In genomic region chr3:144561511-144562250, GRCm38 (mm10) we compare ENCODE assay signal across 9 mouse cellular contexts. TPM values are rescaled to one million over a fixed set of nuclear protein-coding genes. Genes with fewer than 3 reads are reported as not detected.
A peak's percentile ranks its signal among the peaks of the same experiment; 100 is the strongest.
DNase-seq lines count a peak whose midpoint lies in the region; ATAC-seq and TF ChIP-seq lines count a peak whose summit lies in the region.
"Had no signal": no experiment of that assay in that cellular context is flagged by ENCODE, and none has a peak within 500 bp of the region (broad histone marks: within the 10 kb centered on the region; RNA-seq: fewer than 3 reads in every experiment).

No protein-coding gene starts in this region.

- 56% methylated on average over 22 of the region's 22 CpGs for WGBS in cerebellum, adult 2 months
- 63% methylated on average over 22 of the region's 22 CpGs for WGBS in forebrain, postnatal 0 days
- WGBS in lung, embryonic 14.5 days, result 49% methylated on average over 22 of the region's 22 CpGs
- WGBS in intestine, postnatal 0 days, result 74% methylated on average over 22 of the region's 22 CpGs

- peak; percentile 19; the same call in 1 of the 2 replicates for ATAC-seq in forebrain, postnatal 0 days
- ATAC-seq in lung, embryonic 14.5 days (ENCODE audit: insufficient read depth), result peak; percentile 61; the same call in 1 of the 2 replicates
- ATAC-seq in intestine, postnatal 0 days, result no peak

- H3K4me1 ChIP-seq in cerebellum, adult 2 months (ENCODE audit: control insufficient read depth, insufficient read depth, low read length), result peaks cover 3% of the 10 kb centered on the region; the same call in 1 of the 2 replicates
- H3K4me1 ChIP-seq in forebrain, postnatal 0 days (ENCODE audit: insufficient read depth), result peaks cover 12% of the 10 kb centered on the region
- peaks cover 3% of the 10 kb centered on the region; the same call in 1 of the 2 replicates for H3K4me1 ChIP-seq in lung, embryonic 14.5 days (ENCODE audit: insufficient read depth)
- H3K4me1 ChIP-seq in intestine, postnatal 0 days (replicated peaks; ENCODE audit: control insufficient read depth, insufficient read depth, low read length), result 0 out of 2 replicates have a peak, but pooled peaks cover 9% of the 10 kb centered on the region

- TF ChIP-seq POLR2A in cerebellum, adult 2 months (IDR thresholded peaks at IDR 0.05; ENCODE audit: borderline replicate concordance, insufficient read depth, low read length), result no peak

- no peak for TF ChIP-seq CTCF in cerebellum, adult 2 months (IDR thresholded peaks at IDR 0.05; ENCODE audit: borderline replicate concordance, insufficient read depth, low read depth, low read length)
- no peak for TF ChIP-seq CTCF in forebrain, postnatal 0 days (IDR thresholded peaks at IDR 0.05; ENCODE audit: low read depth)
- TF ChIP-seq CTCF in lung, embryonic 14.5 days (IDR thresholded peaks at IDR 0.05; ENCODE audit: low read depth), result no peak
- TF ChIP-seq CTCF in intestine, postnatal 0 days (IDR thresholded peaks at IDR 0.05; ENCODE audit: low read depth), result no peak

- no peaks in the 10 kb centered on the region for H3K36me3 ChIP-seq in forebrain, postnatal 0 days (ENCODE audit: insufficient read depth)
- no peaks in the 10 kb centered on the region for H3K36me3 ChIP-seq in lung, embryonic 14.5 days (ENCODE audit: insufficient read depth)
- H3K36me3 ChIP-seq in intestine, postnatal 0 days (ENCODE audit: control insufficient read depth, insufficient read depth), result no peaks in the 10 kb centered on the region
- H3K36me3 ChIP-seq: embryonic facial prominence, embryonic 15.5 days had no signal

- no peak overlapping the region for H3K4me3 ChIP-seq in cerebellum, adult 2 months (replicated peaks; ENCODE audit: insufficient read depth, low read depth, low read length)
- H3K4me3 ChIP-seq in forebrain, postnatal 0 days (ENCODE audit: low read depth, low read length), result no peak overlapping the region
- H3K4me3 ChIP-seq in lung, embryonic 14.5 days (ENCODE audit: low read depth, low read length), result no peak overlapping the region
- no peak overlapping the region for H3K4me3 ChIP-seq in intestine, postnatal 0 days (ENCODE audit: low read depth, low read length)
- H3K4me3 ChIP-seq: embryonic facial prominence, embryonic 15.5 days had no signal

- no peak overlapping the region for H3K9ac ChIP-seq in forebrain, postnatal 0 days
- no peak overlapping the region for H3K9ac ChIP-seq in lung, embryonic 14.5 days
- no peak overlapping the region for H3K9ac ChIP-seq in intestine, postnatal 0 days (ENCODE audit: low read depth, low read length)
- H3K9ac ChIP-seq: embryonic facial prominence, embryonic 15.5 days had no signal

- peak; percentile 14 to 36 for DNase-seq in cerebellum, adult 2 months
- DNase-seq in cerebellum, adult 11 months, result no peak
- peak; percentile 61 for DNase-seq in 416B (ENCODE audit: low read depth)
- no peak for DNase-seq in forebrain, postnatal 0 days
- DNase-seq in lung, embryonic 14.5 days, result no peak
- DNase-seq in kidney, adult 11 months, result no peak
- no peak for DNase-seq in embryo, embryonic 10.5 days (ENCODE audit: low spot score)

- no peak overlapping the region for H3K4me2 ChIP-seq in forebrain, postnatal 0 days (ENCODE audit: low read depth)
- H3K4me2 ChIP-seq in lung, embryonic 14.5 days, result peak overlapping the region; percentile 34
- no peak overlapping the region for H3K4me2 ChIP-seq in intestine, postnatal 0 days (replicated peaks; ENCODE audit: low read depth)
- H3K4me2 ChIP-seq: embryonic facial prominence, embryonic 15.5 days had no signal

- no peak overlapping the region for H3K27ac ChIP-seq in cerebellum, adult 2 months (ENCODE audit: insufficient read depth, low read length)
- no peak overlapping the region for H3K27ac ChIP-seq in forebrain, postnatal 0 days (ENCODE audit: low read depth, low read length)
- no peak overlapping the region for H3K27ac ChIP-seq in lung, embryonic 14.5 days (ENCODE audit: low read depth)
- H3K27ac ChIP-seq in intestine, postnatal 0 days (ENCODE audit: low read depth, low read length), result no peak overlapping the region
- H3K27ac ChIP-seq: embryonic facial prominence, embryonic 15.5 days had no signal

- H3K27me3 ChIP-seq in cerebellum, adult 2 months (ENCODE audit: control insufficient read depth, insufficient read depth, low read length), result no peaks in the 10 kb centered on the region
- H3K27me3 ChIP-seq in forebrain, postnatal 0 days (ENCODE audit: insufficient read depth, low read length), result no peaks in the 10 kb centered on the region
- H3K27me3 ChIP-seq in lung, embryonic 14.5 days (ENCODE audit: insufficient read depth, low read length), result no peaks in the 10 kb centered on the region
- no peaks in the 10 kb centered on the region for H3K27me3 ChIP-seq in intestine, postnatal 0 days (replicated peaks; ENCODE audit: control insufficient read depth, insufficient read depth, low read length)
- H3K27me3 ChIP-seq: embryonic facial prominence, embryonic 15.5 days had no signal

- H3K9me3 ChIP-seq in forebrain, postnatal 0 days (ENCODE audit: low read length), result no peaks in the 10 kb centered on the region
- H3K9me3 ChIP-seq in lung, embryonic 14.5 days (ENCODE audit: low read depth, low read length), result no peaks in the 10 kb centered on the region
- H3K9me3 ChIP-seq in intestine, postnatal 0 days (ENCODE audit: control insufficient read depth), result no peaks in the 10 kb centered on the region
- H3K9me3 ChIP-seq: embryonic facial prominence, embryonic 15.5 days had no signal

RNA-seq across cellular contexts. Expression of gene Hs2st1, which starts 8.3 kb away (rescaled TPM):
- polyA plus RNA-seq in cerebellum, adult 2 months (2012; rRNA removed), result 15.2 and 15.4 TPM in 2 replicates
- 47.1 and 57.7 TPM in 2 replicates for total RNA-seq in forebrain, postnatal 0 days (2014; rRNA removed)
- 9.9 and 14.1 TPM in 2 replicates for polyA plus RNA-seq in forebrain, postnatal 0 days (2015; fragmentation: Nextera tagmentation; extraction: Ambion mirVana)
- 11.9 and 13.3 TPM in 2 replicates for polyA plus RNA-seq in lung, embryonic 14.5 days (2014; fragmentation: Nextera tagmentation; extraction: Ambion mirVana)
- 6.1 and 6.9 TPM in 2 replicates for polyA plus RNA-seq in intestine, postnatal 0 days (2015; fragmentation: Nextera tagmentation; extraction: Ambion mirVana)

RNA-seq across cellular contexts. Expression of gene Selenof, which starts 8.4 kb away (rescaled TPM):
- 285 and 301 TPM in 2 replicates for polyA plus RNA-seq in cerebellum, adult 2 months (2012; rRNA removed)
- total RNA-seq in forebrain, postnatal 0 days (2014; rRNA removed), result 347 and 486 TPM in 2 replicates
- polyA plus RNA-seq in forebrain, postnatal 0 days (2015; fragmentation: Nextera tagmentation; extraction: Ambion mirVana), result 660 and 719 TPM in 2 replicates
- 497 and 531 TPM in 2 replicates for polyA plus RNA-seq in lung, embryonic 14.5 days (2014; fragmentation: Nextera tagmentation; extraction: Ambion mirVana)
- 504 and 571 TPM in 2 replicates for polyA plus RNA-seq in intestine, postnatal 0 days (2015; fragmentation: Nextera tagmentation; extraction: Ambion mirVana)

Comparison
In these comparisons a context has a peak if more than half of its experiments do, and no peak if none do; other contexts are left out.
1. DNase-seq: peak in cerebellum, adult 2 months (2 of 2) and 416B (single experiment); none in cerebellum, adult 11 months (single experiment), forebrain, postnatal 0 days (single experiment), lung, embryonic 14.5 days (single experiment), kidney, adult 11 months (single experiment) and embryo, embryonic 10.5 days (single experiment).